Mouse (Mus musculus) R1 (cell line): ENCODE measurements around the gene Pqlc2.

Experiments used
- DNase-seq: peaks from one replicate; pipeline ENCODE4 v3.0.0-alpha.2; 2018; ENCODE audit warnings: low read depth, low spot score

Gene Pqlc2

GRCm38 (mm10) chr4:139265783-139266499, 44.6 kb downstream of the Pqlc2 start:
- no peak for DNase-seq

- no peak for DNase-seq
These were observed 47.5 kb downstream of the Pqlc2 start for GRCm38 (mm10) chr4:139262981-139263380.

- no peak for DNase-seq
These were observed 51.1 kb downstream of the Pqlc2 start for GRCm38 (mm10) chr4:139259302-139259871.

- DNase-seq, result no peak
These were observed 51.7 kb downstream of the Pqlc2 start for GRCm38 (mm10) chr4:139258621-139259301.

GRCm38 (mm10) chr4:139256708-139257107, 53.8 kb downstream of the Pqlc2 start:
- no peak for DNase-seq

- no peak for DNase-seq
These were observed 54.4 kb downstream of the Pqlc2 start for GRCm38 (mm10) chr4:139256146-139256545.

GRCm38 (mm10) chr4:139253206-139253605, 57.3 kb downstream of the Pqlc2 start:
- DNase-seq, result no peak

GRCm38 (mm10) chr4:139252051-139252760, 58.3 kb downstream of the Pqlc2 start:
- peak; percentile 77 for DNase-seq

GRCm38 (mm10) chr4:139250886-139251285, 59.6 kb downstream of the Pqlc2 start:
- DNase-seq, result peak; percentile 16

GRCm38 (mm10) chr4:139250043-139250442, 60.5 kb downstream of the Pqlc2 start:
- peak; percentile 74 for DNase-seq

GRCm38 (mm10) chr4:139248736-139249135, 61.8 kb downstream of the Pqlc2 start:
- DNase-seq, result peak; percentile 20

GRCm38 (mm10) chr4:139247966-139248365, 62.5 kb downstream of the Pqlc2 start:
- DNase-seq, result no peak

- DNase-seq, result no peak
These were observed 64.2 kb downstream of the Pqlc2 start for GRCm38 (mm10) chr4:139246130-139246877.

GRCm38 (mm10) chr4:139245534-139245933, 65.0 kb downstream of the Pqlc2 start:
- no peak for DNase-seq

- no peak for DNase-seq
These were observed 65.7 kb downstream of the Pqlc2 start for GRCm38 (mm10) chr4:139244766-139245165.

GRCm38 (mm10) chr4:139244176-139244575, 66.3 kb downstream of the Pqlc2 start:
- no peak for DNase-seq
